Mouse (Mus musculus) liver, embryonic 14.5 days (tissue): Measurements from ENCODE around the gene Rpsa.

Experiments used
- CTCF ChIP-seq: IDR thresholded peaks from 2 replicates; pipeline ENCODE4 v1.5.1; 2016; ENCODE audit warnings: antibody characterized with exemption, low read depth, control low read depth
- EP300 ChIP-seq: IDR thresholded peaks from 2 replicates; pipeline ENCODE4 v1.6.1; 2016; ENCODE audit warnings: antibody characterized with exemption, low read depth

GRCm38 (mm10) chr9:120158047-120158446 lies 30.6 kb downstream of the Rpsa start:
- no peak for TF ChIP-seq CTCF
- no peak for TF ChIP-seq EP300
